Mouse (Mus musculus) lung, postnatal 25 days (tissue): Measurements from ENCODE around the gene Dkkl1.

Experiments used
- DNase-seq: peaks from one replicate; pipeline ENCODE4 v3.0.0; 2022; ENCODE audit warnings: low spot score

Dkkl1 gene

DNA sequence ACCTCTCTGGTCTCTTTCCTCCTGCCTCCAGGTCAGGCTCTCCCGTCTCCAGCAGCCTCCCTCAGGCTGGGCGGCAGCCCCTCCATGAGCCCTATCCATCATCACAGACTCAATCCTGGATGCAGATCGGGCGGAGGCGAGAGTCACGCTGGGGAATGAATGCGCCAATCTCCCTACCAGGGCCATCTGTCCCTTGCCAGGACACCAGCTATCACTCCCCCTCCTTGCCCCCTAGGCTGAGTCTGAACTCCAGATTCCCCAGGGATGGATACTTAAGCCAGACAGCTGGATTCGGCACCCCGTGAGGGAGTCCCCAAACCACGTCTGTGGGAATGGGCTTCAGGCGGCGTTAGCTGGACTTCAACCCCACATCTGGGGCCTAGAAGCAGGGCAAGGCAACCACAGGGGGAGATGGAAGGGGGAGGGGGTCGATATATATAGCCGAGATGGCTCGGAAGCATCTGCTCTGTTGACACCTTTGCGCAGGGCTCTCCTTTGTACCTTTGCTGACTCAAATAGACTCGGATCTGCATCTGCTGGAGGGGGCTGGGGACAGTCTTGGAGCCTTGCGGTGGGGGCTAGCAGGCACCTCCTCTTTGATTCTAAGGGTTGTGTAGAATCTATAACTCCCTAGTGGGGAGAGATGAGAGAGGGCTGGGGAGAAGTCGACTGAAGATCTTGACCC lies 44.0 kb downstream of the Dkkl1 start:
- DNase-seq = no peak

DNA sequence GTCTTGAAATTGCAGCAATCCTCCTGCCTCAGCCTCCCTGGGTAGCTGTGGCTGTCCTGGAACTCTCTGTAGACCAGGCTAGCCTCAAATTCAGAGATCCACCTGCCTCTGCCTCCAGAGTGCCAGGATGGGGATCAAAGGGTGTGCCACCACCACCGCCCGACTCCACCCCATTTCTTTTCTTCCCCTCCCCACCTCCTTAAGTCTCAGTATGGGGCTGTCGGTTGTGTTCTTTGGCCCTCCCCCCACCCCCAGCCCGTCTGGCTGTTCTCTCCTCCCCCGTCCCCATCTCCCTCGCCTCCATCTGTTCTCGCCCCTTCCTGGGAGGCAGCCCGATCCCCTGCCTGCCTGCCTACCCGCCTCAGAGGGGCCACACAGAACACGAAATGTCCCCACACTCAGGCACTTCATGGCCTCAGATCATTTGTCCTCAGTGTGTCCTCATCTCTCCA lies 45.0 kb downstream of the Dkkl1 start:
- DNase-seq = no peak

DNA sequence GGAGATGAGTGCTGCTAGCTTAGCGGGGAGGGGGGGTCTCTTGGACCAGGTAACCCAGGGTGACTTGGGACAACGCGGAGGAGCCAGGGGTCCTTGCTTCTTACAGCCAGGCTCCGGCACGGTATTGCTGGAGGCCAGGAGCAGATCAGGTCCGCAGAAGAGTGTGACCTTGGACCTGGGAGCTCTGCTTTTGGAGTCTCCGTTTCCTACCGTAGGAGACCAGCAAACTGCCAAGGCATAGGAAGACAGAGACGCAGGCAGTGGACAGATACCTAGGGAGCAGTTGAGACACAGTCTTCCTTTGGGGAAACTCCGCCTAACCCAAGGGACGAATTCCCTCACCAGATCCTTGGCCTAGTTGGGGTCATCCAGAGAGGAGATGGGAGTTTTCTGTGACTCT lies 46.2 kb downstream of the Dkkl1 start:
- no peak for DNase-seq

DNA sequence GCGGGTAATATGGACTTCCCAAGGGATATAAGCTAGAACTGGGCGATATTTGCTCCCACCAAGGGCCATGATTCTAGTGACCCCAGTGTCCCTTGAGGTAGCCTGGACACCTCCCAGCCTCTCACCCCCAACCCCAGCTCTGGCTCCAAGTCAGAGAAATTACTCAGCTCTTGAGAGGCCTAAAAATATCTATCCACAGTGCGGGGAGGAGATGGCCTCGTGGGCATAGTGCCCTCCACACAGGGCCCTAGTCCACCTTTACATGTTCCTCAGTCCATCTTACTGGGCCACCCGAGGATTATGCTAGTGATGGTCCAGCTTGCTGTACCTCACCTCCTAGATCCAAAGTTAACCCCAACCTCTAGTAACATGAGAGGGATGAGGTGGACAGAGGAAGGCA lies 47.1 kb downstream of the Dkkl1 start:
- no peak for DNase-seq

DNA sequence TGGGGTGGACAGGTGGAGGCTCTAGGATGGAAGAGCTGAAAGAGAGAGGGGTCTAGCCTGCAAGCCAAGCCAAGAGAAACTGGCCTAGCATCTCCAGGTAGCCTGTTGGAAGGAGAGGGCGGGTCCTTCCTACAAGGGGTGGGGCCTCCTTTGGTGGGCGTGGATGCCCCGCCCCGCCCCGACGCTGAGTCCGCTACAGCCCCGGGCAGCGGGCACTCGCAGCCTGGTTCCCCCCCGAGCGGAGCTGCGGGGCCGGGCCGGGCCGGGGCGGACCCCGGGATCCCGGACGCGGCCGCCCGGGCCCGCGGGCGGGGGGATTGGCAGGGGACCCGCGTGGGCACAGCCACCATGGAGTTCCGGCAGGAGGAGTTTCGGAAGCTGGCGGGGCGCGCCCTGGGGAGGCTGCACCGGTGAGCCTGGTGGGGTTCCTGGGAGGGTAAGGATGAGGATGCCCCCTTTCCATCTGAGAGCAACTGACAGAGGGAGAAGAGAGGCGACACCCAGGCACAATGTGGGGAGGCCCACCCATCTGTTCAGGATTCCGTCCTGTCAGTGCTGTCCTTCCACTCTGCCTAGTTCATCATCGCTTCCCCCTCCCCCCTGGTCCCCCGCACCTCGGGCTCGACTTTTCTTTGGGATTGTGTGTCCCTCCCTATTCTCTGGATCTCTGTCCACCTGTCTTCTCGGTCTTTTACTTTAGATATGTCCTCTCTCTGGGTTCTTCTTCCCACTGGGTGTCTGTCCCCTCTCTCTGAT lies 48.0 kb downstream of the Dkkl1 start, which contains the start of gene Slc17a7:
Slc17a7 (plus strand) TSS at position 215 of the 756 bp plus-strand sequence.
- DNase-seq = peak; percentile 28

DNA sequence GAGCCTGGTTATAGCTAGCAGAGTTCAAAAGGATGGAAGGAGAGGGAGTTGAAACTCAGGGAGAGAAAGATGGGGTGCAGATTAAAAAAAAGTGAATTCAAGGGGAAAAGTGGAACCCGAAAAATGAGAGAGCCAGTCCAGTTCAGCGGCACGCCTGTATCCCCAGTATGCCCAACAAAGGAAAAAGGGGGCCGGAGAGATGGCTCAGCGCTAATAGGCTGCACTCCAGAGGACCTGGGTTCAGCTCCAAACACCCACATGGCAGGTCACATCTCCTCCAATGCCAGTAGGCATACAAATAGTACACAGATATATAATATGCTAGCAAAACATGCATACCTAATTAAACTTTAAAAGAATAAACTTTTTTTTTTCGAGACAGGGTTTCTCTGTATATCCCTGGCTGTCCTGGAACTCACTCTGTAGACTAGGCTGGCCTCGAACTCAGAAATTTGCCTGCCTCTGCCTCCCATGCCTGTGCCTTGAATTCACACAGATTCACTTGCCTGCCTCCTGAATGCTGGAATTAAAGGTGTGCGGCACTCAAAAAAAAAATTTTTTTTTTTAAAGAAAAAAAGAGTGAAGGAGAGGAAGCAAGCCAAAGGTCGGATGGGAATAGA lies 48.8 kb downstream of the Dkkl1 start:
- no peak for DNase-seq

DNA sequence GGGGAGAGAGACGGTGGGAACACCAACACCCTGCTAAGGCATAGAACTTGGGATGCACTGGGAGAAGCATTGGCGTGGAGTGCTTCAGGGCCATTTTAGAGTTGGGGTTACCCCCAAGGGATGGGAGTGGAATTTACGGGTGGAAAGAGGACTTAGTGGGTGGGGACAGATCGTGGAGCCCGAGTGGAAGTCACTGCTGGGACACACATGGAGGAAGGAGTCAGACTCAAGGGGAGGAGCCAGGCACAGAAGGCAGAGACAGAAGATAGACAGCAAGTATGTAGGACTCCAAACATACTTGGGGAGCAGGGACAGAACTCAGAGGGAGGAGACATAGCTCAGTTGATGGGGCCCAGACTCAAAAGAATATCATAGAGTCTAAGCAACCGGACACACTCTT lies 49.4 kb downstream of the Dkkl1 start:
- DNase-seq = no peak

DNA sequence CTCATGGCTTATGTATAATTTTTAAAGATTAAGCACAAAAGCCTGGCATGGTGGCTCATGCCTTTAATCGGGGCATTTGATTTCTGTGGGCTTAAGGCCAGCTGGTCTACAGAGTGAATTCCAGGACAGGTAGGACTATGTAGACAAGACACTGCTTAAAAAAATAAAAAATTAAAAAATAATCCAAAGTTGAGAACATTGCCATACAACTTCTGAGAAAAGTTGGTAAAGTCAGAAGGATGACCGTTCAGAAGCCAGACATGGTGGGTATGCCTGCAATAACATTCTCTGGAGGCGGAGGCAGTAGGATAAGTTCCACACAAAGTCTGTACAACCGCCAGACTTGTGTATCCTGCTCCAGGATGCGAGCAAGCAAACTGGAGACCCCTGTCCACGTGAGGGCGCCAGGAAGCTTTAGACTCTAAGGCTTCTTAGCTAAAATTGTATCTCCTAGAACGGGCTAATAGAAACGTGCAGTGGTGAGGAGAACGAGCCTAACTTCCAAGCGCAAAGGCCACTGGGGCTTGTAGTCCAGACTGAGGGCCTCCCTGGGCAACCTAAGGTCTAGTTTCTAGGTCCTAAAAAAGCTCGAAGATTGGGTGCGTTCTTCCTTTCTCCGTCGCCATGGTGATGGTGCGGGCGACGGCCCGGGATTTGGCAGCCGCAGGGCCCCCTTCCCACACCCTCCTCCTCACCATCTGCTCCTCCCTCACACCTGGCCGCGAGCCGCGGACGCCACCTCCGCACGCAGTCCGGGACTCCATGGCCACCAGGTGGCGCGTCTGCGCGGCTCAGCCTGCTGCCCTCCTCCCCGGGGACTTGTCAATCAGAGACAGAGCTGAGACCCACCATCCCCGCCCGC lies 50.1 kb downstream of the Dkkl1 start:
- DNase-seq = peak; percentile 87

DNA sequence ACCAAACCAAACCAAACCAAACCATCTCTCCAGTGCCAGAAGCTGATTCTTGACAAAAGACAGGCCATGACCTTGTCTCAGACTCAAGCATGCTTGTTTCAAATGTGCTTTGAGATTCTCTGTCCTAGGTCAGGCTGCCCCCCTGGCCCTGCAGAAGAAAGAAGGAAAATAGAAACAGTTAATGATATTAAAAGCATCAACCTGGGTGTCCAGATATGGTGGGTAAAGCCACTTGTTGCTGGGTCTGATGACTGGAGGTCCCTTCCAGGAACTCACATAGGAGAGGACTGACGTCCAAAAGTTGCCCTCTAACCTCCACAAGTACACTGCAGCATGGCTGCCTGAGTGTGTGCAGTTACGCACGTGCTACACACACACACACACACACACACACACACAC lies 51.1 kb downstream of the Dkkl1 start:
- DNase-seq = no peak

DNA sequence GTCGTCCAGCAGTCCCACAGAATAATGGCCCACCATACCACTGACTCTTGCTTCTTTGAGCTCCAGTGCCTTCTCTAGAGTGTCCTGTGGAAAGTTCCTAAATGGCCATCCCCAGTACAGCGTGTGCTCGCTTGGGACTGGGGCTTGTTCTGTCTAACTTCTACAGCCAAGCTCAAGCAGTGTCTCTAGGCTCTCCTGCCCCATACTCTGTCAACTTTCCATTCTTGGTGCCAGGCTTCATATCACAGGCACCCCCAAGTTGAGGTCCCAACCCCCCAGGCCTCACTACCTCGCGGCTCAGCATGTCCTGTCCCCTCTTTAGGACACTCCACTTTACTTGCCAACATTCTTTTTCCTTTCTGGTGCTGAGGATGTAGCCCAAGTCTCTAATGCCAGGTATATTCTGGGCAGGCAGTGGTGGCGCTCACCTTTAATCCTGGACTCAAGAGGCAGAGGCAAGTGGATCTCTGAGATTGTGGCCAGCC lies 51.6 kb downstream of the Dkkl1 start:
- DNase-seq = no peak

DNA sequence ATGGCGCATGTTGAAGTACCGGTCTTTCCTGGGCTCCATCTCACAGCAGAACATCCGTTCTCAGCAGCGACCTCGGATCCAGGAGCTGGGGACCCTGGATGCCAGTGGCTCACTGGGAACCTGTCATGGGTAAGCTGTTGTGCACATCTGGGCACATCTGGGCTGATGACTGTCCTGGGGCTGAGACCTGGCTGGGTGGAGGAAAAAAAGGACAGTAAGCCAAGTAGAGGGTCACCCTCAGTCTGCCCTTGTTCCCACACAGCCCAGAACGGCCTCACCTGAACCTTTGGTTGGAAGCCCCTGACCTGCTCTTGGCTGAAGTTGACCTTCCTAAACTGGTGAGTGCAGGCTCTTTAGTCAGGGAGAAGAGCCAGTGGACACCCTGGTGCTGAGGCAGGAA lies 53.0 kb downstream of the Dkkl1 start:
- DNase-seq = no peak
